Mouse (Mus musculus) left cerebral cortex, postnatal 14 days (tissue): ENCODE measurements around the gene Cers1. TPM values are rescaled to one million over a fixed set of nuclear protein-coding genes. Genes with fewer than 3 reads are reported as not detected.

Experiments
- DNase-seq, 2 experiments: peaks; one replicate each; pipeline ENCODE4 v3.0.0; 2021 to 2022; ENCODE audit warnings: low spot score in 2 of 2, mixed read lengths in 1 of 2
- intact Hi-C: fragments of 180-260 bp; cut with DNase I; formaldehyde crosslinking; loops from one replicate; pipeline ENCODE4 v1.15.1; 2025
- total RNA-seq, 2 experiments: library from RNA; stranded (reverse); gene quantifications; 2 replicates each; pipeline ENCODE4 v1.2.3; 2021

Cers1 gene
- total RNA-seq, 2 experiments from 2014 or later = 118 to 126 TPM

- intact Hi-C loops = loop anchor here (5.0 kb wide), 1 partner anchor 163 kb away; the partner anchor contains the start of gene Rex1bd
Observed at GRCm38 (mm10) chr8:70344279-70344678, 28.7 kb downstream of the Cers1 start.

GRCm38 (mm10) chr8:70347443-70347842 lies 31.9 kb downstream of the Cers1 start:
- intact Hi-C loops = no loop called here
- no peak for DNase-seq

More at GRCm38 (mm10) chr8:70344279-70344678, 28.7 kb downstream of the Cers1 start:
- no peak for DNase-seq

GRCm38 (mm10) chr8:70347860-70348420 lies 32.4 kb downstream of the Cers1 start:
- intact Hi-C loops = no loop called here
- no peak for DNase-seq

GRCm38 (mm10) chr8:70351035-70351999 lies 35.7 kb downstream of the Cers1 start:
- no peak for DNase-seq
- intact Hi-C loops = no loop called here

- no peak for DNase-seq
- intact Hi-C loops = no loop called here
Observed at GRCm38 (mm10) chr8:70352000-70352384, 36.4 kb downstream of the Cers1 start.

GRCm38 (mm10) chr8:70352657-70353151 lies 37.1 kb downstream of the Cers1 start:
- intact Hi-C loops = no loop called here
- DNase-seq = no peak

- peak; percentile 99 for DNase-seq
- intact Hi-C loops = no loop called here
Observed at GRCm38 (mm10) chr8:70353194-70353817, 37.7 kb downstream of the Cers1 start, which contains the start of gene Upf1. Gene Upf1 (minus strand): TSS chr8:70353278.

- intact Hi-C loops = no loop called here
- peak; percentile 54 to 81 for DNase-seq
Observed at GRCm38 (mm10) chr8:70354004-70354403, 38.4 kb downstream of the Cers1 start.

GRCm38 (mm10) chr8:70356111-70356510 lies 40.5 kb downstream of the Cers1 start:
- no peak for DNase-seq
- intact Hi-C loops = no loop called here

GRCm38 (mm10) chr8:70359411-70359810 lies 43.8 kb downstream of the Cers1 start:
- no peak for DNase-seq
- intact Hi-C loops = no loop called here

- DNase-seq = no peak
- intact Hi-C loops = no loop called here
Observed at GRCm38 (mm10) chr8:70360769-70361168, 45.2 kb downstream of the Cers1 start.

- DNase-seq = no peak
- intact Hi-C loops = no loop called here
Observed at GRCm38 (mm10) chr8:70361484-70362032, 46.0 kb downstream of the Cers1 start.

GRCm38 (mm10) chr8:70364066-70364465 lies 48.5 kb downstream of the Cers1 start:
- DNase-seq = no peak
- intact Hi-C loops = no loop called here

GRCm38 (mm10) chr8:70366588-70366987 lies 51.0 kb downstream of the Cers1 start:
- intact Hi-C loops = no loop called here
- no peak for DNase-seq

- DNase-seq = no peak
- intact Hi-C loops = no loop called here
Observed at GRCm38 (mm10) chr8:70370476-70370875, 54.9 kb downstream of the Cers1 start.

GRCm38 (mm10) chr8:70371951-70372350 lies 56.4 kb downstream of the Cers1 start:
- no peak for DNase-seq
- intact Hi-C loops = no loop called here

GRCm38 (mm10) chr8:70373397-70374317 lies 58.1 kb downstream of the Cers1 start, which contains the start of gene Comp:
Gene Comp (plus strand): TSS chr8:70373558.
- intact Hi-C loops = no loop called here
- DNase-seq = no peak

- DNase-seq = peak in 1 of 2 experiments; percentile 46
- intact Hi-C loops = no loop called here
Observed at GRCm38 (mm10) chr8:70374318-70374927, 58.8 kb downstream of the Cers1 start.
